Mouse (Mus musculus) lung, postnatal 0 days (tissue): ENCODE results near the gene Olfr159. TPM values are rescaled to one million over a fixed set of nuclear protein-coding genes. Genes with fewer than 3 reads are reported as not detected.

Experiments used
- ATAC-seq: fragments of 200-750 bp; cut with Nextera tagmentation; 2 replicates; pipeline ENCODE4 v1.8.0; 2017; ENCODE audit warnings: moderate library complexity
- DNase-seq: peaks from one replicate; pipeline ENCODE4 v3.0.0-alpha.2; 2016; ENCODE audit warnings: low spot score
- H3K27ac ChIP-seq: fragments of 300-500 bp; sonication (generic); 2 replicates; pipeline ENCODE4 v1.5.1; 2014; ENCODE audit warnings: antibody characterized with exemption, mild to moderate bottlenecking, low read length, mixed read lengths
- H3K27me3 ChIP-seq: fragments of 300-500 bp; sonication (generic); replicated peaks from 2 replicates; pipeline ENCODE4 v1.6.1; 2014; ENCODE audit warnings: low read length, mixed read lengths; ENCODE audit not compliant: insufficient read depth
- H3K36me3 ChIP-seq: fragments of 300-500 bp; sonication (generic); 2 replicates; pipeline ENCODE4 v1.6.1; 2014; ENCODE audit warnings: low read length, mixed read lengths; ENCODE audit not compliant: insufficient read depth
- H3K4me1 ChIP-seq: fragments of 300-500 bp; sonication (generic); 2 replicates; pipeline ENCODE4 v1.6.1; 2014; ENCODE audit warnings: antibody characterized with exemption, low read depth, low read length, mixed read lengths; ENCODE audit not compliant: insufficient read depth
- H3K4me2 ChIP-seq: fragments of 300-500 bp; sonication (generic); replicated peaks from 2 replicates; pipeline ENCODE4 v1.6.1; 2014; ENCODE audit warnings: low read depth, mild to moderate bottlenecking, low read length, moderate library complexity, mixed read lengths
- H3K4me3 ChIP-seq: fragments of 300-500 bp; sonication (generic); 2 replicates; pipeline ENCODE4 v1.5.1; 2014; ENCODE audit warnings: low read depth, low read length
- H3K9ac ChIP-seq: fragments of 300-500 bp; sonication (generic); replicated peaks from 2 replicates; pipeline ENCODE4 v1.6.1; 2014; ENCODE audit warnings: low read depth, mild to moderate bottlenecking
- H3K9me3 ChIP-seq: fragments of 300-500 bp; sonication (generic); 2 replicates; pipeline ENCODE4 v1.6.1; 2016; ENCODE audit warnings: low read length, mixed read lengths
- CTCF ChIP-seq: IDR thresholded peaks from 2 replicates; pipeline ENCODE4 v1.5.1; 2016; ENCODE audit warnings: antibody characterized with exemption, mild to moderate bottlenecking
- EP300 ChIP-seq: IDR thresholded peaks from 2 replicates; pipeline ENCODE4 v1.6.1; 2016; ENCODE audit warnings: antibody characterized with exemption, mild to moderate bottlenecking, control low read depth
- WGBS: fragments of 180-500 bp; shearing (Covaris S2); extraction: QIAGEN DNeasy Blood & Tissue Kit; methylation state at CpG from one replicate; pipeline ENCODE4 v1.1.7; 2014; 5-methylcytosine and 5-hydroxymethylcytosine counted together
- polyA plus RNA-seq: library from polyadenylated mRNA; unstranded; fragments of >200 nt; fragmentation: Nextera tagmentation; extraction: Ambion mirVana; gene quantifications from 2 replicates; pipeline ENCODE4 v1.2.1, GENCODE M21; 2015

Olfr159 gene
- polyA plus RNA-seq, 1 experiment from 2014 or later = not detected

GRCm38 (mm10) chr4:43720491-43721228 lies 50.1 kb downstream of the Olfr159 start:
- Histone ChIP-seq H3K4me2 (no peak overlapping the region), H3K4me3 (no peak overlapping the region), H3K27ac (no peak overlapping the region), H3K9me3 (no peaks in the 10 kb centered on the region), H3K9ac (no peak overlapping the region), H3K4me1 (no peaks in the 10 kb centered on the region), H3K36me3 (no peaks in the 10 kb centered on the region), H3K27me3 (no peaks in the 10 kb centered on the region)
- WGBS = 51% methylated on average over 13 of the region's 16 CpGs
- DNase-seq (no peak), ATAC-seq (0 out of 2 replicates have a peak, but pooled peaks have one; percentile 15)
- TF ChIP-seq EP300 (no peak), CTCF (no peak)

Other genes starting within 250 kb of the Olfr159 start
- 84.8 and 89.0 TPM in 2 replicates for gene Tpm2, start 247.2 kb downstream of the Olfr159 start, polyA plus RNA-seq
- gene Creb3, start 208.7 kb downstream of the Olfr159 start, polyA plus RNA-seq = 115 and 126 TPM in 2 replicates
- gene Tln1, start 208.3 kb downstream of the Olfr159 start, polyA plus RNA-seq = 75.6 and 104 TPM in 2 replicates
- gene Rgp1, start 192.3 kb downstream of the Olfr159 start, polyA plus RNA-seq = 13.7 and 15.7 TPM in 2 replicates
- gene Gba2, start 192.1 kb downstream of the Olfr159 start, polyA plus RNA-seq = 12.7 and 14.4 TPM in 2 replicates
- gene Msmp, start 186.5 kb downstream of the Olfr159 start, polyA plus RNA-seq = 0.87 TPM in 1 of 2 replicates, not detected in the other
- 11.9 and 12.8 TPM in 2 replicates for gene Npr2, start 139.1 kb downstream of the Olfr159 start, polyA plus RNA-seq
- gene Spag8, start 117.4 kb downstream of the Olfr159 start, polyA plus RNA-seq = 10.4 and 10.8 TPM in 2 replicates
- 128 and 132 TPM in 2 replicates for gene Hint2, start 114.5 kb downstream of the Olfr159 start, polyA plus RNA-seq
- 2.5 and 3.1 TPM in 2 replicates for gene Tmem8b, start 102.0 kb downstream of the Olfr159 start, polyA plus RNA-seq
- gene Fam221b, start 101.9 kb downstream of the Olfr159 start, polyA plus RNA-seq = 2.5 TPM in 2 replicates
- gene Olfr70, start 70.2 kb downstream of the Olfr159 start, polyA plus RNA-seq = not detected in 2 replicates
- 0.17 TPM in 1 of 2 replicates, not detected in the other for gene Olfr71, start 60.8 kb downstream of the Olfr159 start, polyA plus RNA-seq
- gene Hrct1, start 43.8 kb downstream of the Olfr159 start, polyA plus RNA-seq = 11.8 and 19.3 TPM in 2 replicates
- gene Spaar, start 41.0 kb downstream of the Olfr159 start, polyA plus RNA-seq = 5.7 and 8.1 TPM in 2 replicates
- not detected in 2 replicates for gene Olfr156, start 52.9 kb upstream of the Olfr159 start, polyA plus RNA-seq
- not detected in 2 replicates for gene Olfr157, start 69.2 kb upstream of the Olfr159 start, polyA plus RNA-seq
- not detected in 2 replicates for gene Olfr155, start 80.6 kb upstream of the Olfr159 start, polyA plus RNA-seq
- 13.6 TPM in 2 replicates for gene Reck, start 104.5 kb upstream of the Olfr159 start, polyA plus RNA-seq
- gene Glipr2, start 186.4 kb upstream of the Olfr159 start, polyA plus RNA-seq = 37.9 and 41.4 TPM in 2 replicates
- gene Ccin, start 212.5 kb upstream of the Olfr159 start, polyA plus RNA-seq = not detected in 2 replicates
- gene Clta, start 233.4 kb upstream of the Olfr159 start, polyA plus RNA-seq = 209 and 221 TPM in 2 replicates